Mouse (Mus musculus): ENCODE data around the gene Mmp28. TPM values are rescaled to one million over a fixed set of nuclear protein-coding genes. Genes with fewer than 3 reads are reported as not detected.

Gene Mmp28
- 0.63 TPM for polyA plus RNA-seq (2014; fragmentation: Illumina TruSeq; extraction: RNeasy Lipid Tissue Mini Kit (QIAGEN cat#74804))

DNA sequence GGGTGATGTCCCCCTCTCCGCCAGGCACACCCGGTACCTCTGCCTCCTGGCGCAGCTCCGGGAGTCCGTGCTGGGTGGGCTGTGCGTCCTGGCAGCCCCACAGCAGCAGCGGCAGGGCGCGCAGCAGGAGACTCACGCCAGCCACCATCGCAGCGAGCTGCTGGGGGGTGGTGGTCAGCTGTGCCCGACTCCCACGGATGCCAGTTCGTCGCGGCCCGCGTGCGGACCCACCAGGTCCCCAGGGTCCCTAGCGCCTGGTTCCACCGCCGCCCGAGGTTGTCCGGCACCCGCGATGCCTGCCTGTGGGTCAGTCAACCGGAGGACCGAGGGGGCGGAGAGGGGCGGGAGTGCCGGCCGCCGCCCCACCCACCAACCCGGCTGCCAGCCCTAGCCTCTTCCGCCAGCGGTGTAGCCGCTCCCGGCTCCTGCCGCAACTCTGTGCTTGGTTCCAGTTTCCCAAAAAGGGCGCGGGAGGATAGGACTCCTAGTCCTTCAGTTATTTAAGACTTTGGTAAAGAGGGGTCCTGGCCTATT lies at the start of gene Mmp28:
TSS of gene Mmp28 (minus strand) at position 361 of the 534 bp plus-strand sequence.

DNA sequence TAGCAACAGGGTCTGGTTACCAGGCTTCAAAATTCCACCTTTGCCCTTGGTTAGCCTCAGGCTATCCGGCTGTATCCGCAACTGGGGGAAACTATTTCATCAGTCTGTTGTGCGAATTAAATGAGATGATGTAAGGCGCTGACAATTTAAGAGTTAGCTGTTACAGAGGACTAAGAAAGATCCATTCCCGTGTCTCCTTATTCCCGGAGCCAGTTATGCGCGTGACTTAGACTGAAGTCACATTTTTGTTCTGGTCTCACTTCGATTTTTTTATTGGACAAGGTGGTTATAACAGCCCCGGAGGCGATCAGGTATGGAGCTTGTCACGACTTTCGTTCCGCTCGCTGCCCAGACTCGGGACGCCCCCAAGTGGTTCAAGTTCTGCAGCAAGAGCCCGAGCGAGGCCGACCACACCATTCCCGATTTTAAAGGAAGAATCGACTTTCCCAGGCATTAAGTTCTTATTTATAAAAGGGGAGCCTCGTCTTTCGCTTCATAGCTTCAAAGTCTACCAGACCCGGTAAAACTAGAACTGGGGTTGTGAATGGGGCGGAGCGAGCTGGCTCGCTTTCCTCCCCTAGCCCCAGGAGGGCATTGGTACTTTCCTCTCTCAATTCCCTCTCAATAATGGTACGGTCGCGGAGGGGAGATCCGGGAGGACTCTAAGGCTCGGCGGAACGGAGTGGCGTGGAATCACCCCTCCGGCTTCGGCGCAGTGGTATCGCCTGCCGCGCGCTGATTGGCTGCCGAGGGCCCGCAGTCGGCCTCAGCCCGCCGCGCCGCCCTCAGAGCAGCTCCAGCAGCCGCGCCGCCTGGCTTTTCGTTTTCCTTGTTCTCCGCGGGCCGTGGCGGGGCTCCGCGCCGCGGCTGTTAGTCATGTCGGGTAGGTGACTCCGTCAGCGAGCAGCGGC lies 9.7 kb upstream of the Mmp28 start, which contains the start of gene Taf15:
TSS of gene Taf15 (plus strand) at position 763 of the 911 bp plus-strand sequence.

GRCm38 (mm10) chr11:83437377-83437776 lies 25.5 kb downstream of the Mmp28 start, which contains the start of gene 1700020L24Rik:
1700020L24Rik (plus strand) TSS chr11:83437677.

DNA sequence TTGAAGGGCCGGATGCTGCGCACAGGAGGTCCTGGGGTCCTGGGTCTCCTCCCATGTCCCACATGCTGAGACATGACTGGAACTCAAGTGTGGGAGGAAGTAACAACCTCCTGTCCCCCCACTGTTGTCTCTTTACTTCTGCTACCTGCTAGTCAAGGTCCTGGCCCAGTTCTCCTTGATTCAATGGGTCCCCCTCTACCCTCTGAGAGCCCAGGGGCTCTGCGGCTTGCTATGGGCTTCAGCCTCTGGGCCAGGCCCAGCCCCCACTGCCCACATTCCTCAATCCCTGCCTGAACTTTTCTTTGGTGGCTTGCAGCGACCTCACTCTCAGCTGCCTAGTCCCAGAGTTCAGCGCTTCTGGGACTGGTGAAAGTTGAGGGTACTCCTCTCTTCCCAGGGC lies 33.5 kb downstream of the Mmp28 start, which contains the start of gene Gas2l2:
TSS of gene Gas2l2 (minus strand) at position 101 of the 400 bp plus-strand sequence.

GRCm38 (mm10) chr11:83409087-83409754 lies 53.6 kb downstream of the Mmp28 start, which contains the start of gene Rasl10b:
Rasl10b (plus strand) TSS chr11:83409137.

Other genes starting within 250 kb of the Mmp28 start
- gene Slfn14, start 176.3 kb downstream of the Mmp28 start, polyA plus RNA-seq (2014; fragmentation: Illumina TruSeq; extraction: RNeasy Lipid Tissue Mini Kit (QIAGEN cat#74804)) = 10.0 TPM
- 69.3 TPM for gene Ap2b1, start 164.0 kb downstream of the Mmp28 start, polyA plus RNA-seq (2014; fragmentation: Illumina TruSeq; extraction: RNeasy Lipid Tissue Mini Kit (QIAGEN cat#74804))
- gene Pex12, start 160.5 kb downstream of the Mmp28 start, polyA plus RNA-seq (2014; fragmentation: Illumina TruSeq; extraction: RNeasy Lipid Tissue Mini Kit (QIAGEN cat#74804)) = 34.3 TPM
- gene Rasl10b, start 53.9 kb downstream of the Mmp28 start, polyA plus RNA-seq (2014; fragmentation: Illumina TruSeq; extraction: RNeasy Lipid Tissue Mini Kit (QIAGEN cat#74804)) = not detected
- not detected for gene Gas2l2, start 33.6 kb downstream of the Mmp28 start, polyA plus RNA-seq (2014; fragmentation: Illumina TruSeq; extraction: RNeasy Lipid Tissue Mini Kit (QIAGEN cat#74804))
- not detected for gene 1700020L24Rik, start 25.4 kb downstream of the Mmp28 start, polyA plus RNA-seq (2014; fragmentation: Illumina TruSeq; extraction: RNeasy Lipid Tissue Mini Kit (QIAGEN cat#74804))
- gene Taf15, start 10.0 kb upstream of the Mmp28 start, polyA plus RNA-seq (2014; fragmentation: Illumina TruSeq; extraction: RNeasy Lipid Tissue Mini Kit (QIAGEN cat#74804)) = 154 TPM
- gene Heatr9, start 59.1 kb upstream of the Mmp28 start, polyA plus RNA-seq (2014; fragmentation: Illumina TruSeq; extraction: RNeasy Lipid Tissue Mini Kit (QIAGEN cat#74804)) = not detected
- gene Ccl5, start 67.4 kb upstream of the Mmp28 start, polyA plus RNA-seq (2014; fragmentation: Illumina TruSeq; extraction: RNeasy Lipid Tissue Mini Kit (QIAGEN cat#74804)) = 2.0 TPM
- gene Ccl9, start 115.6 kb upstream of the Mmp28 start, polyA plus RNA-seq (2014; fragmentation: Illumina TruSeq; extraction: RNeasy Lipid Tissue Mini Kit (QIAGEN cat#74804)) = 11.3 TPM
- 50.4 TPM for gene Ccl6, start 130.0 kb upstream of the Mmp28 start, polyA plus RNA-seq (2014; fragmentation: Illumina TruSeq; extraction: RNeasy Lipid Tissue Mini Kit (QIAGEN cat#74804))
- gene Rpl9-ps1, start 182.6 kb upstream of the Mmp28 start, polyA plus RNA-seq (2014; fragmentation: Illumina TruSeq; extraction: RNeasy Lipid Tissue Mini Kit (QIAGEN cat#74804)) = not detected
- 2.3 TPM for gene Ccl3, start 186.3 kb upstream of the Mmp28 start, polyA plus RNA-seq (2014; fragmentation: Illumina TruSeq; extraction: RNeasy Lipid Tissue Mini Kit (QIAGEN cat#74804))
- gene Ccl4, start 199.5 kb upstream of the Mmp28 start, polyA plus RNA-seq (2014; fragmentation: Illumina TruSeq; extraction: RNeasy Lipid Tissue Mini Kit (QIAGEN cat#74804)) = not detected
- gene Wfdc17, start 240.9 kb upstream of the Mmp28 start, polyA plus RNA-seq (2014; fragmentation: Illumina TruSeq; extraction: RNeasy Lipid Tissue Mini Kit (QIAGEN cat#74804)) = 30.3 TPM
- 4.9 TPM for gene Wfdc18, start 245.9 kb upstream of the Mmp28 start, polyA plus RNA-seq (2014; fragmentation: Illumina TruSeq; extraction: RNeasy Lipid Tissue Mini Kit (QIAGEN cat#74804))